Mouse (Mus musculus): ENCODE measurements around the gene Pak1.

The Pak1 gene

GRCm38 (mm10) chr7:97777191-97777590 is 11.2 kb upstream of the Pak1 start:
- DNase-seq (ENCODE audit: low read depth): no peak

- DNase-seq (ENCODE audit: low read depth): no peak
Measured at GRCm38 (mm10) chr7:97780222-97780621, 8.1 kb upstream of the Pak1 start.

- no peak for DNase-seq (ENCODE audit: low read depth)
Measured at GRCm38 (mm10) chr7:97780815-97781214, 7.5 kb upstream of the Pak1 start.

- no peak for DNase-seq (ENCODE audit: low read depth)
Measured at GRCm38 (mm10) chr7:97781496-97781895, 6.8 kb upstream of the Pak1 start.

- no peak for DNase-seq (ENCODE audit: low read depth)
Measured at GRCm38 (mm10) chr7:97783523-97783922, 4.8 kb upstream of the Pak1 start.

GRCm38 (mm10) chr7:97788669-97789483 is 535 bp downstream of the Pak1 start:
- no peak for DNase-seq (ENCODE audit: low read depth)

GRCm38 (mm10) chr7:97790272-97790671 is 1.9 kb downstream of the Pak1 start:
- DNase-seq (ENCODE audit: low read depth): no peak

- DNase-seq (ENCODE audit: low read depth): no peak
Measured at GRCm38 (mm10) chr7:97792324-97792723, 4.0 kb downstream of the Pak1 start.

GRCm38 (mm10) chr7:97803116-97803515 is 14.8 kb downstream of the Pak1 start:
- DNase-seq (ENCODE audit: low read depth): no peak

GRCm38 (mm10) chr7:97804245-97805066 is 16.1 kb downstream of the Pak1 start:
- no peak for DNase-seq (ENCODE audit: low read depth)

- no peak for DNase-seq (ENCODE audit: low read depth)
Measured at GRCm38 (mm10) chr7:97805067-97805365, 16.7 kb downstream of the Pak1 start.

GRCm38 (mm10) chr7:97809307-97809706 is 21.0 kb downstream of the Pak1 start:
- no peak for DNase-seq (ENCODE audit: low read depth)

GRCm38 (mm10) chr7:97821875-97822274 is 33.5 kb downstream of the Pak1 start:
- no peak for DNase-seq (ENCODE audit: low read depth)

GRCm38 (mm10) chr7:97829091-97829490 is 40.8 kb downstream of the Pak1 start:
- no peak for DNase-seq (ENCODE audit: low read depth)

- DNase-seq (ENCODE audit: low read depth): no peak
Measured at GRCm38 (mm10) chr7:97830739-97831138, 42.4 kb downstream of the Pak1 start.

- no peak for DNase-seq (ENCODE audit: low read depth)
Measured at GRCm38 (mm10) chr7:97832987-97833386, 44.6 kb downstream of the Pak1 start.

GRCm38 (mm10) chr7:97838574-97838973 is 50.2 kb downstream of the Pak1 start:
- no peak for DNase-seq (ENCODE audit: low read depth)

- no peak for DNase-seq (ENCODE audit: low read depth)
Measured at GRCm38 (mm10) chr7:97841311-97841710, 53.0 kb downstream of the Pak1 start.

GRCm38 (mm10) chr7:97842332-97842731 is 54.0 kb downstream of the Pak1 start:
- DNase-seq (ENCODE audit: low read depth): no peak

- DNase-seq (ENCODE audit: low read depth): peak; percentile 90
Measured at GRCm38 (mm10) chr7:97842806-97843570, 54.6 kb downstream of the Pak1 start.

- DNase-seq (ENCODE audit: low read depth): no peak
Measured at GRCm38 (mm10) chr7:97844419-97844818, 56.1 kb downstream of the Pak1 start.

GRCm38 (mm10) chr7:97845546-97845945 is 57.2 kb downstream of the Pak1 start:
- DNase-seq (ENCODE audit: low read depth): no peak

GRCm38 (mm10) chr7:97846539-97846938 is 58.2 kb downstream of the Pak1 start:
- peak; percentile 13 for DNase-seq (ENCODE audit: low read depth)

All from naive thymus-derived CD4-positive, alpha-beta T cell, adult 2 months (primary cell).